Mouse (Mus musculus): ENCODE results near the gene Abca4. TPM values are rescaled to one million over a fixed set of nuclear protein-coding genes. Genes with fewer than 3 reads are reported as not detected.

The Abca4 gene
- total and polyA plus RNA-seq, 3 experiments: 0.15 to 0.49 TPM; not detected in 1

DNA sequence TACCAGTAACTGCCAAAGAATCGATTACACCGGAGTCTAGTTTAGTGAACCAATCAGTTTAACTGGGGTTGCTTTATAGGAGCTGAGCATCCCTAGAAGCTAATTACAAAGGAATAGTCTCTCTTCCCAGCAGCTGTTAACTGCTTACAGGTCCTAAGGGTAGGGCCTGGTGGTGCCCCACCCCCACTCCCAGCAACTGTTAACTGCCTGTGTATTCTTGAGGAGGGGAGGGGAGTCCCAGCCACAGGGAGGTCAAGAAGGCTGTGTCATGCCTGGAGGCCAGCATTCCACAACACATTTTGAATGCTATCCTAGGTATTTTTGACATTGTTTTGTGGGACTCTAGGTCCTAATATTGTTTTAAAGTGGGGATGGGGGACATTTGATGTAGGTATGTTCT, 44.3 kb upstream of the Abca4 start:
- H3K79me2 ChIP-seq (ENCODE audit: control insufficient read depth, insufficient read depth, low read length, poor library complexity): no peaks in the 10 kb centered on the region
- H3K9me3 ChIP-seq (replicated peaks; ENCODE audit: insufficient read depth, low read length): no peaks in the 10 kb centered on the region
- no peaks in the 10 kb centered on the region for H3K27me3 ChIP-seq (ENCODE audit: control insufficient read depth in 1 of 2, insufficient read depth in 2 of 2, low read length in 2 of 2)
- no peak overlapping the region for H3K4me3 ChIP-seq (ENCODE audit: control insufficient read depth in 1 of 2, insufficient read depth in 1 of 2, low read depth in 2 of 2, low read length in 2 of 2)
- no peak for DNase-seq (ENCODE audit: low read depth, low spot score)
- TF ChIP-seq UBTF (IDR thresholded peaks at IDR 0.05; ENCODE audit: borderline replicate concordance, insufficient read depth, low read depth, low read length) (no peak), RCOR1 (IDR thresholded peaks at IDR 0.05; ENCODE audit: low read depth, low read length) (no peak), MAZ (IDR thresholded peaks at IDR 0.05; ENCODE audit: low read depth, low read length) (no peak), MAFK (IDR thresholded peaks at IDR 0.05; ENCODE audit: borderline replicate concordance, low read depth, low read length) (no peak), JUND (IDR thresholded peaks at IDR 0.05; ENCODE audit: low read depth, low read length) (no peak), TCF12 (IDR thresholded peaks at IDR 0.05; ENCODE audit: low read depth, low read length) (no peak), MYC (IDR thresholded peaks at IDR 0.05; ENCODE audit: low read depth, low read length) (no peak), E2F4 (IDR thresholded peaks at IDR 0.05; ENCODE audit: borderline replicate concordance, low read depth, low read length) (no peak), KAT2A (conservative IDR thresholded peaks at IDR 0.05; ENCODE audit: low read depth, low read length) (no peak)
- no peak overlapping the region for H3K9ac ChIP-seq (ENCODE audit: control insufficient read depth, low read depth, low read length, poor library complexity, severe bottlenecking)
- H3K36me3 ChIP-seq (ENCODE audit: control insufficient read depth in 1 of 2, insufficient read depth in 2 of 2, low read length in 2 of 2): no peaks in the 10 kb centered on the region
- H3K4me1 ChIP-seq (ENCODE audit: control insufficient read depth in 1 of 2, insufficient read depth in 2 of 2, low read length in 2 of 2): no peaks in the 10 kb centered on the region
- no peak overlapping the region for H3K27ac ChIP-seq (ENCODE audit: control insufficient read depth, low read depth, low read length)

- Histone ChIP-seq H3K9ac (ENCODE audit: control insufficient read depth, low read depth, low read length, poor library complexity, severe bottlenecking) (no peak overlapping the region), H3K36me3 (ENCODE audit: control insufficient read depth in 1 of 2, insufficient read depth in 2 of 2, low read length in 2 of 2) (no peaks in the 10 kb centered on the region), H3K4me3 (ENCODE audit: control insufficient read depth in 1 of 2, insufficient read depth in 1 of 2, low read depth in 2 of 2, low read length in 2 of 2) (no peak overlapping the region), H3K9me3 (replicated peaks; ENCODE audit: insufficient read depth, low read length) (no peaks in the 10 kb centered on the region), H3K4me1 (ENCODE audit: control insufficient read depth in 1 of 2, insufficient read depth in 2 of 2, low read length in 2 of 2) (no peaks in the 10 kb centered on the region), H3K79me2 (ENCODE audit: control insufficient read depth, insufficient read depth, low read length, poor library complexity) (no peaks in the 10 kb centered on the region), H3K27ac (ENCODE audit: control insufficient read depth, low read depth, low read length) (no peak overlapping the region), H3K27me3 (ENCODE audit: control insufficient read depth in 1 of 2, insufficient read depth in 2 of 2, low read length in 2 of 2) (no peaks in the 10 kb centered on the region)
- TF ChIP-seq CHD1 (IDR thresholded peaks at IDR 0.05; ENCODE audit: low read depth, low read length) (no peak), ELF1 (IDR thresholded peaks at IDR 0.05; ENCODE audit: low read depth, low read length) (no peak), POLR2AphosphoS5 (IDR thresholded peaks at IDR 0.05; ENCODE audit: borderline replicate concordance, low read depth, low read length) (no peak), NELFE (IDR thresholded peaks at IDR 0.05; ENCODE audit: low read depth, low read length) (no peak), ETS1 (IDR thresholded peaks at IDR 0.05; ENCODE audit: low read depth, low read length) (no peak), TBP (IDR thresholded peaks at IDR 0.05; ENCODE audit: low read depth, low read length) (no peak), ZMIZ1 (IDR thresholded peaks at IDR 0.05; ENCODE audit: low read depth, low read length) (no peak), MXI1 (IDR thresholded peaks at IDR 0.05; ENCODE audit: low read depth, low read length) (no peak), MAFK (IDR thresholded peaks at IDR 0.05; ENCODE audit: borderline replicate concordance, low read depth, low read length) (no peak), GABPA (IDR thresholded peaks at IDR 0.05; ENCODE audit: low read depth, low read length) (no peak), MYB (IDR thresholded peaks at IDR 0.05; ENCODE audit: low read depth, low read length) (no peak), POLR2AphosphoS2 (IDR thresholded peaks at IDR 0.05; ENCODE audit: low read length) (no peak), CHD2 (IDR thresholded peaks at IDR 0.05; ENCODE audit: low read length) (no peak)
- no peak for DNase-seq (ENCODE audit: low read depth, low spot score)
Measured at GRCm38 (mm10) chr3:122001568-122001967, 42.7 kb upstream of the Abca4 start.
